Mouse (Mus musculus): ENCODE data around the gene Pus3. TPM values are rescaled to one million over a fixed set of nuclear protein-coding genes. Genes with fewer than 3 reads are reported as not detected.

Gene Pus3
- 10 to 100 TPM; 31.8 to 34.9 TPM for total RNA-seq (2023)

DNA sequence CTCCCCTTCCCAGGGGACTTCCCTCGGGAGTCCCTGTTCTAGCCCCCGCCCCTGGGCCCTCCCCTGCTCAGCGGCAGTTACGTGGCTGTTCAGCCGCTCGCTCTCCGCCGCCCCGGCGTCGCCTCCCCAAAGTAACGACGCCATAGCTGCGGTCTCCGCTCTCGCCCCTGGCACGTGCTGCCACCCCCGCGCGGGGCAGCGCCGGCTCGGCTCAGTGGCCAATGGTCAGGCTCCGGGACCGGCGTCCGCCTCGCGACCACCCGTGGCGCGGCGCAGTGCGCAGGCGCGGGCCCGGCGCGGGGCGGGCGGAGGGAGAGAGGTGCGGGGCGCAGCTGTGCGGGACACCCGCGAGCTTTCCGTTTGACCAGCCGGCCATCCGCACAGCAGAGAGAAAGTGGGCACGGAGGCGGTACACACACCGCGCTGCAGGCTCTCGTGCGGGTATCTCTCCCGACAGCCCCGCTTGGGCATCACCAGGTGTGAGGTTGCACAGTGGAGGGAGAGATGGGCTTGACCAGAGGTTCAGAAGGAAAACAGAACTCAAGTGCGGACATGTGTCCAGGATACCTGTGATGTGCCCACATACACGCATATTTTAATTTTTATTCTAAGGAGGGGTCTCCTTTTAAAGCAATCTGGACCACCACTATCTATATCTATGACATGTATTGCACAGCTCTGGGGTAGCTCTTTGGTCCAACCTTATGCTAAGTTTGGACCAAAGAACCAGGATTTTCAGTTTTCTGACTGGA lies at the start of gene Pus3, which contains the start of gene Ddx25:
TSS of gene Pus3 (plus strand) at position 339 of the 752 bp plus-strand sequence.
TSS of gene Ddx25 (minus strand) at position 272 of the 752 bp plus-strand sequence.

DNA sequence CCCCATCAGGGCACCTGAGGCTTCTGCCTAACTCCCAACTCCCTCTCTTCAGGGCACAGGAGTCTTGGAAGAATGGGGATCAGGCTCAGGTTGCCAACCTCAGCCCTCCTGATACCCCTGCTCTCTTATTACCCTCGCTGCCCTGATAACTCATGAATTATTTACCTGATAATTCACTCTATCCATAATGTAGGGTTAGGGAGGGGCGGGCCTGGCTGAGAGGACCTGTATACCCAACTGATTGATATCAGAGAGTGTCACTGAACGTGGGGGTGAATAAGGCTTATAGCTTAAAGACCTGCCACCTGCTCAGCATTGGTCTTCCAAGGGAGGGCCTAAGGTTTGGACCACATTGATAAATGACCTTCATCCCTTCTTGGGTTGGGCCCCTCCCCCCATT lies 40.2 kb upstream of the Pus3 start, which contains the start of gene Gm1113:
TSS of gene Gm1113 (minus strand) at position 101 of the 400 bp plus-strand sequence.

DNA sequence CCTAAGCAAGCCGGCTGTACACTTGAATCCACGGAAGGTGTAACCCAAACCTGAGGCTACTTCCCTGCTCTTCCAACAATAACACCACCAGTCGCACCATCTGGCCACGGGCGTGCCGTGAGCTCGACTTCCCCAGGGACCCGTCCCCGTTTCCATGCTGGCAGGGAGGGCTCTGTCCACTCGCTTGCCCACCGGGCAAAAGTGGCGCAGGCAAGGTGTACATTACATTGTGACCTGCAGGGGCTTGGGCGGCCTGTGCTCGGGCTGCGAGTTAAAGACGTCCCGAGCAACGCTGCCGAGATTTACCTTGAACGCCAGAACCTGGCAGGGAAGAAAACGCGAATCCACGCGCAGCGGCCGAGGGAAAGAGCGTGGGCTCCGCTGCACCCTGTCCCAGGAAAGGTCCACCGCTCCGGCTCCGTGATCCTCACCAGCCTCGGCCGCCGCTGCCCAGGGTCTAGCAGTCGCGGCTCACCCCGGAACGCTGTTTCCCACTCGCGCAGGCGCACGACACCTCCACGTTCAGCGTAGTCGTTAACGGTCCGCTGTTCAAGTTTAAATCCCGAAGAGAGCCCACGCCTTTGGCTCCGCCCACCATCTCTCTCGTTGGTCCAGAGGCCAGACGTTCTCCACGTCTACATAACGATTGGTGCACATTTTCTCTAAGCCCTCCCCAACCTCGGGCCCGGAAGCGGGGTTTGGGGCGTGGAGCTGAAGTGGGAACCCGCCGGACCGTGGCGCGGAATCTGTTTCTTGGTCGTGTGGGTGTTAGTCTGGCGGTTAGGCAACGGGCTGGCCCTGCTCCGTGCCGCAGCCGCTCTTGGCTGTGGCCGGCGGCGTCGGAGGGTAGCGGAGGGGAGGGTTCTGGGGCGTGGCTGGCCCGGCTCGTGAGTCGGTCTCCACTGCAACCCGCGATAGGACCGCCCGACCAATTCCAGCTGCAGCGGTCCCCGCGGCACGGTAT lies 11.5 kb downstream of the Pus3 start, which contains the start of the genes Pate2 and Hyls1:
TSS of gene Pate2 (plus strand) at position 714 of the 964 bp plus-strand sequence.
TSS of gene Hyls1 (minus strand) at position 828 of the 964 bp plus-strand sequence.

DNA sequence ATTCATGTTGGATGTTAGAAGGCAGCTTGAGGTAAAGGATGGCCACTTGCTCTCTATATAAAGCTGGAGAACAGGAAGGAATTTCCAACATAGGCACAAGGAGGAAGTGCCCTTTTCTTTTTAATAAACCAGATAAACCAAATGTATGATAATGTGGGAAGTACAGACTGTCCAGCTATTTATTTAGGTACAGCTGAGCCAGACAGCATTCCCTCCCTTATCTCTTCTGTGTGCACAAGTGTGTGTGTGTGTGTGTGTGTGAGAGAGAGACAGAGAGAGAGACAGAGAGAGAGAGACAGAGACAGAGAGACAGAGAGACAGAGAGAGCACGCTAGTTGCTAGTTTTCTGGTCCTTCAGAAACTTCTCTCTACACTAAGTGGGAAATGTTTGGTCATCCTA lies 53.4 kb downstream of the Pus3 start, which contains the start of gene Pate4:
TSS of gene Pate4 (minus strand) at position 101 of the 400 bp plus-strand sequence.

Other genes starting within 250 kb of the Pus3 start
- gene Cdon, start 137.5 kb upstream of the Pus3 start, total RNA-seq (2023): 10 to 100 TPM; 28.5 to 31.3 TPM
- gene Gm1113, start 40.3 kb upstream of the Pus3 start, total RNA-seq (2023): not detected
- gene Ddx25, start 67 bp upstream of the Pus3 start, total RNA-seq (2023): under 1 TPM; 0.15 TPM
- gene Pate2, start 11.7 kb downstream of the Pus3 start, total RNA-seq (2023): not detected
- gene Hyls1, start 11.8 kb downstream of the Pus3 start, total RNA-seq (2023): 10 to 100 TPM in 1 of 2 experiments, 1 to 10 TPM in 1; 9.0 to 10.6 TPM
- gene Pate4, start 53.3 kb downstream of the Pus3 start, total RNA-seq (2023): not detected
- not detected for gene Pate3, start 89.6 kb downstream of the Pus3 start, total RNA-seq (2023)
- gene Pate1, start 128.8 kb downstream of the Pus3 start, total RNA-seq (2023): not detected
- not detected for gene Gm17677, start 182.5 kb downstream of the Pus3 start, total RNA-seq (2023)
- not detected for gene Gm17727, start 219.5 kb downstream of the Pus3 start, total RNA-seq (2023)
- gene Gm27235, start 231.5 kb downstream of the Pus3 start, total RNA-seq (2023): not detected
- gene D730048I06Rik, start 231.5 kb downstream of the Pus3 start, total RNA-seq (2023): not detected

All from T-cell, adult 66 days (primary cell).